Mouse (Mus musculus) ES-Bruce4 (cell line): ENCODE measurements around the gene Scn7a.

Experiments used
- CTCF ChIP-seq: IDR thresholded peaks from one replicate; pipeline ENCODE4 v1.8.1; 2011; ENCODE audit warnings: low read depth, low read length
- POLR2A ChIP-seq: IDR thresholded peaks from one replicate; pipeline ENCODE4 v1.8.1; 2011; ENCODE audit warnings: low read length; ENCODE audit not compliant: insufficient read depth

- TF ChIP-seq POLR2A (no peak), CTCF (no peak)
Observed at GRCm38 (mm10) chr2:66762905-66763304, 21.8 kb downstream of the Scn7a start.
